Mouse (Mus musculus) right cerebral cortex, postnatal 14 days (tissue): Measurements from ENCODE around the gene Cntn3.
"Not testable (repeated sequence)": the region's sequence is repeated elsewhere in the genome, so short reads cannot be mapped to it uniquely, and the experiment has no call there.

Experiments
- DNase-seq: peaks from one replicate; pipeline ENCODE4 v3.0.0; 2022

The Cntn3 gene

DNA sequence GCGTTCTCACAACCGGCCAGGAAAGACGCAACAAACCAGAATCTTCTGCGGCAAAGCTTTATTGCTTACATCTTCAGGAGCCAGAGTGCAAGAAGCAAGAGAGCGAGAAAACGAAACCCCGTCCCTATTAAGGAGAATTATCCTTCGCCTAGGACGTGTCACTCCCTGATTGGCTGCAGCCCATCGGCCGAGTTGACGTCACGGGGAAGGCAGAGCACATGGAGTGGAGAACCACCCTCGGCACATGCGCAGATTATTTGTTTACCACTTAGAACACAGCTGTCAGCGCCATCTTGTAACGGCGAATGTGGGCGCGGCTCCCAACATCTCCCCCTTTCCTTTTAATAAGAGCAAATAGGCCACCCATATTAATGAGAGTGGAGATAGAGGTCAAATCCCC, at the start of gene Cntn3:
TSS of gene Cntn3 (minus strand) at position 101 of the 400 bp plus-strand sequence.
- not testable (repeated sequence) for DNase-seq

DNA sequence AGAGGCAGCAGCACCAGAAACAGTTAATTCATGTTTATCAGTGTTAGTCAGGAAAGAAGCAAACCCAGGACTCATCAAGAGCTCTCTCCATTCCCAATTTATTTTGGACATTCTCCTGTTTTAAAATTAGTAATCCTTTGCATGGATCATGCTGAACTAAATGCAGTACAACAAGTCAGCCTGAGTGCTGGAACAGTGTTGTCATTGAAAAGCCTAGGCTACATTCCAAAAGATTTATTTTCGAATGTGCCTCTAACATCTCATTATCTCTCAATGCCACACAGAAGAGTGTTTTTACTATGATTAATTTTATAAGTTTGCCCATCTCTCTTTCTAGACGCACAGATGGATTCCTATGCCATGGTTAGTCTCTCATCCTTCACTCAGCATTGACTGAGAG, 27.9 kb upstream of the Cntn3 start:
- DNase-seq, result no peak

DNA sequence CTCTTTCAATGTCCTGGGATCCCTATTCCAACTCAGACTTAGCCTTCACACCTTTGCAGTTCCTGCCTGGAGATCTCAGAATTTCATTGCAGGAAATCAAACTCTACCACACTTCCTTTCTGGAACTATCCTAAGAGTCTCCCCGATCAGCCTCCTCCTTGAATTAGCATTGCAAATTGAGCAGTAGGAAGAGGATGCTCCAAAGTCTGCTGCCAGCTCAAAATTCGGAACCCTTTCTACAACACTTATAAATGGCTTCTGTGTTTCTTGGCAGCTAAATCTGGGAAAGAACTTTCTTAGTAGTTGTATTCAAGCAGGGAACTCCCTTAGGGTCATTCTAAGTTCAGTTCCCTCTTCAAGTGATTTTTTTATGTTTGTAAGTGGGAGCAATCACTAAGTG, 24.9 kb upstream of the Cntn3 start:
- DNase-seq, result no peak

DNA sequence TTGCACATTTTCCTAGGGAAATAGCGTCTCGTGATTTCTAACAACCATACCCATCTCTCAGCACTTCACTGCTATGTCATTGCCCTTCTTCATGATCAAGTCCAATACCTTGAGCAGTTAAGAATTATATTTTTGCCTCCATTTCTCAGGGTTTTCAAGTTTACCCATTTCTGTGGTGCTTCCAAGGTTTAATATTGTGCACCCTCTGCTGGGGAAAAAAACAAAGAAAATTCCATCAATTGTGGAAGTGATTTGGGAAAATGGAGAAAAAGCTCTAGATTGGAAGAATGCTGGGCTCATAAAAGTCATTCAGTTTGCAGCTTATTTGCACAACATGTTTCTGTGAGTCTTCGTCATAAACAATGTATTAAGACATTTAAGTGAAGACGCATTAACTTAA, 17.2 kb upstream of the Cntn3 start:
- no peak for DNase-seq

DNA sequence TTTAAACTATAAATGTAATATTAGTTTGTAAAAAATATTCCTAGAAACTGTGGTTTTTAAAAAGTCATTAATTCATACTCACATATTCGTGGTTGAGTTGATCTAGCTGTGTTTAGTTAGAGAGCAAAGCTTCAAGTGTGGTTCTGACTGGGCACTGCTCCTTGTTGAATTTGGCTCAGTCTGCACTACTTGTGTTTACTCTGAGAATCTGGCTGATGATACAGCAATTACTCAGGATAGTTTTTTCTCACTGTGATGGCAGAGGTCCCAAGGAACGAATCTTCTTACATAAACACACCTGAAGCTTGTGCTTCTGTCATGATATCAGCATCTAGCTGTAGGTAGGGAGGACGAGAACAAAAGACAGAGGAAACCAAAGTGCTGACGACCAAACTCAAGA, 16.4 kb upstream of the Cntn3 start:
- DNase-seq, result no peak

DNA sequence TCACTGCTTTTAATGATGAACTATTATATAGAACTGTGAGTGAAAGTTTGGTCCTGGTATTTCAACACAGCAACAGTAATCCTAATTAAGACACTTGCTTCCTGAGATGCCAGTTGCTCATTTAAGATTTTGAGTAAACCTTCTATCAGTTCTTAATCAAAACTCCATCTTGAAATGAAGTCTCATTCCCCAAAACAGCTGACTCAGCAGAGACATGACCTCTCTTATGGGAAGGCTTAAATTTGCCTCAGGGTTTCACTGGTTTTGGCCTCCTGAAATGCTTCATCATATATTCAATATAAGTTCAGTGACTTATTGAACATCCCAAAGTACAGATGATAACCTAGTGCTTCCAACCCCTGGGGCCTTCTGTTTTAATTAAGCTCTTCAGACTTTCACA, 13.2 kb upstream of the Cntn3 start:
- DNase-seq, result no peak

DNA sequence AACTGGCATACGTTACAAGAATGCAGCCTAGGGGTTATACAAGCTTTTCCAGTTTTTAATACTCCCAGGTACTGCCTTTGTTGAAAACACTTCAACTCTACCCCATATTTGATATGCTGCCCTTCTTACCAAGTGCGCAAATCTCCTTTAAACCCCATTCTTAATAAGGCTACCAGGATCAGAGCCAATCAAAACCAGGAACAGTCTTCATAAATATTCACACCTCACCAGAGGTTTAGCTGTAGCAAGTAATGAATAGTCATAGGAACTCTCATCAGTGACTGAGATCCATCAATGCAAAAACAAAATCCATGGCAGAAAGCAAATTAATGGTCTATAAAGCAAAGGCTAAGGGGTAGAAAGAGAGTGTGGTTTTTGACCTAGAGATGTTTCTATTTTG, 10.7 kb upstream of the Cntn3 start:
- DNase-seq, result no peak

GRCm38 (mm10) chr6:102567496-102567895, 5.4 kb downstream of the Cntn3 start:
- DNase-seq, result no peak

DNA sequence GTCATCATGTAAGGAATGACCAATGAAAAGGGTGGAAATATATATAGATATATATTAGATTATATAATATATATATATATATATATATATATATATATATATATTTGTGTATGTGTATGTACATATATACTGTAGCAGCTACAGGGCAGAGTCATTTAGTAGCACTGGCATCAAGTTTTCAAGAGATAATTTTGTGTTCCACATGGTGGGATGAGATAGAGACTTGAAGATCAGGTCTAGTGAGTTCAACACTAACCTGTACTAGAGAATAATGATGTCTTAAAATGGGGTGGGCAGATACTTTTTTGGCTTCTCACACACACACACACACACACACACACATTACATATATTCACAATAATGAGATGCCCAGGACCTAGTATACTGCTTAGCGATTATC, 7.7 kb downstream of the Cntn3 start:
- no peak for DNase-seq

GRCm38 (mm10) chr6:102564011-102564731, 8.7 kb downstream of the Cntn3 start:
- peak; percentile 72 for DNase-seq

- DNase-seq, result no peak
Observed at GRCm38 (mm10) chr6:102563431-102563830, 9.5 kb downstream of the Cntn3 start.

DNA sequence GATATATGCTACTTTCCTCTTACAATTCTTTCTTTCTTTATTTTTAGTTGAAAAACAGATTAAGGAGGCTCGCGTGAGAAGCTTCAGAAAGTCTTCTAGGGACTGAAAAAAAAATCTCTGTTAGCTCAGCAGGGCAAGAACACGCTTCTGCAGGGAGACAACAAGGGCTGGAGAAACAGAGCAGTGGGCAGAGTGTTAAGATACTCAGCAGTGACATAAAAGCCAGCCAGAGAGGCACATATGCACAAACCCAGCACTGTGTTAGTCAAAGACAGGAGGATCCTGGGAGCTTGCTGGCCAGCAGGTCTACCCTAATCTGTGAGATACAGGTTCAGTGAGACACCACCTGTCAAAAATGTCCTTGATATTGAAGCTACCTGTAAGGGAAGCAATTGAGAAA, 15.4 kb downstream of the Cntn3 start:
- no peak for DNase-seq

DNA sequence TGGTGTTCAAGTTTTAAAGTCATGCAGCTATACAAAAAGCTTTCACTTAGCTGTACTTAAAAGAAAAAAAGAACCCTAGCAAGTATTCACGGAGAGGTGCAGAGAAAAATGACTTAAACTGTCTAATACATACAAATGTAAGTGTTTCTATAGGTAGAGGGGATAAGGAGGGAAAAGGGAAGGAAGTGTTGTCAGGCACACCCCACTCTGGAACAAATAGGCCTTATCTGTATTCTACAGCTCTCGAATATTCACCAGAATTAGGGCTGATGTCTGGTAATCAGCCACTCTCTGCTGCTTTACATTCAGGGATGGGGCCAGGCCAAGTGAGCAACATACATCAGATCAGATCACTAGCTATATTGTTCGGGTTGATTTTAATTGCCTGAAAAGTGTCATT, 16.4 kb downstream of the Cntn3 start:
- no peak for DNase-seq

- no peak for DNase-seq
Observed at GRCm38 (mm10) chr6:102555814-102556437, 17.0 kb downstream of the Cntn3 start.

GRCm38 (mm10) chr6:102555067-102555657, 17.7 kb downstream of the Cntn3 start:
- DNase-seq, result no peak

DNA sequence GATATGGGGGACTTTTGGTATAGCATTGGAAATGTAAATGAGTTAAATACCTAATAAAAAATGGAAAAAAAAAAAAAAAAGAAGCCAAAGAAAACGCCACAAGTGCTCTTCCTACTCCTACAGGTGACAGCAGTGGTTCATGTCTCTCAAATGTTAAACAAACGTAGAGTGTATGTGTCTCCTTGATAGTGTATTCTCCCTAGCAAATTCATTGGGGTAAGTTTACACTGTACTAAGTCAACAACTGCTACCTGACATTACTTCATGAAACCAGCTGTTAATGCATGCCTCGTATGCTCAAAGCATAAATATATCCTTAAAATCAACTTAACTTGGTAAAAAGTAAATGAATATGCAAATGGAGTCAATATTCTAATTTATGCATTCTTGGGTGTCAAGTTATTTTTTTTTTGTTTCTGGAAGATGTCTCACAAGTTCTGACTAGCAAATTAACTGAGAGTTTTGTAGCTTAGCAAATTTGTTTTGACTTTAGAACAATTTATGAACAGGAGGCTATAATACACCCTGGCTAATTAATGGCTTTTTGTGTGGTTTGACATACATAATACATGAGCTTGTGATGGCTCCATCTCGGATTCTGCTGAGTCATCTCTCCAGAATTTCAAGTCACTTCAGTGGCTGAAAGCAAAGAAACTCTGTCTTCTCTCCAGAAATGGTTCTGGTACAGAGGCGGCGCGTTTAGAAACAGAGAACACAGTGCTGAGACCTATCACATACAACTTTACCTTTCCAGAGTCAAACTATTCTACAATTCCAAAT, 31.1 kb downstream of the Cntn3 start:
- no peak for DNase-seq

- DNase-seq, result no peak
Observed at GRCm38 (mm10) chr6:102535599-102535998, 37.3 kb downstream of the Cntn3 start.

- DNase-seq, result no peak
Observed at GRCm38 (mm10) chr6:102523037-102523436, 49.9 kb downstream of the Cntn3 start.

DNA sequence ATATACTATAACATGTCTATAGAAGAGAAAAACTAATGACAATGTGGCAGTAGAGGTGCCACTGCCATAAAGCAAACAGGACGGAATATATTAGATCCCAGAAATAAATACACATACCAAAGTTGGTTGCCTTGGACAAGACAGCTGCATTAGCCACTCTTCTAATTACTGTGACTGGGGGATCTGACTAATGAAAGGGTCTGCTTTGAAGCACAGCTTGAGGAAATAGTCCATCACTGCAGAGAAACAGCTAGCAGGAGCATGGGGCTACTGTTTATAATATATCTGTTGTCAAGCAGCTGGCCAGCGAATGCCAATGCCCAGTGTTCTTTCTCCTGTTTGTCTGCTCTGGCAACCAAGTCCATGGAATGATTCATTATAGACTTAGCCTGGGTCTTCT, 51.9 kb downstream of the Cntn3 start:
- no peak for DNase-seq

DNA sequence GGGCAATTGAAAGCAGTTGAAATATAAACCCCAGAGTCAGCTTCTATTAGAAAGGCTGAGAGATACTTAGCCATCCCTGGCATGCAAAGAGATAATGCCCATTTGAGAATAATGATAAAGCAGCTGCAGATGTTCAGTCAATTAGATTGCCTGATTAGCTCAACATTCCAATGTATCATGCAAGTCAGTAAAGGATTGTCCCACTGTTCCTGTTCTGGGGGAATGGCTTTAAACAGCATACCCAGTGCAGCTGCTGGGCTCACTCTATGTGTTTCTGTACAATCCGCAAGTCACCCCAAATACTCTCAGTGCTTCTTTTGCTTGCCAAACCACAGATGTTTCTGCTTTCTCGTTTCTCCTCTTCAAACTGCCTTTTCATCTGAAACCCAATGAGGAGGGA, 57.7 kb downstream of the Cntn3 start:
- DNase-seq, result no peak

DNA sequence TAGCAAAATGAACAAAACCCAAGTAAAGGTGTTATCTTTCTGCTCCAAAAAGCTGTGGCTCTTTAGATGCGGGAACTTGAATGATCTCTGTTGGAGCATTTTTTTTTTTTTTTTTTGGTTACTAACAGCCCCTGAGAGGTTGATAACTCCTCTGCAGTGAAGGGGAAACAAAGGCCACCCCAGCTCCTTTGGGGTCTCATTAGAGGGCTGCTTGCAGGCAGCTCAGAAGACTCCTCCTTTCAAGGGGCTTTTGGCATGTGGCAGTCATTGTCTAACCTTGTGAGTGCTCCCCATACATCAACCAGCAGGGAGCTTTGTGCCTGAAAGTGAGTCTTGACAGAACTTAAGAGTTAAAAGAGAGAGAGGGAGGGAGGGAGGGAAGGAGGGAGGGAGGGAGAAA, 60.8 kb downstream of the Cntn3 start:
- DNase-seq, result no peak

- DNase-seq, result no peak
Observed at GRCm38 (mm10) chr6:102485509-102485908, 87.4 kb downstream of the Cntn3 start.

DNA sequence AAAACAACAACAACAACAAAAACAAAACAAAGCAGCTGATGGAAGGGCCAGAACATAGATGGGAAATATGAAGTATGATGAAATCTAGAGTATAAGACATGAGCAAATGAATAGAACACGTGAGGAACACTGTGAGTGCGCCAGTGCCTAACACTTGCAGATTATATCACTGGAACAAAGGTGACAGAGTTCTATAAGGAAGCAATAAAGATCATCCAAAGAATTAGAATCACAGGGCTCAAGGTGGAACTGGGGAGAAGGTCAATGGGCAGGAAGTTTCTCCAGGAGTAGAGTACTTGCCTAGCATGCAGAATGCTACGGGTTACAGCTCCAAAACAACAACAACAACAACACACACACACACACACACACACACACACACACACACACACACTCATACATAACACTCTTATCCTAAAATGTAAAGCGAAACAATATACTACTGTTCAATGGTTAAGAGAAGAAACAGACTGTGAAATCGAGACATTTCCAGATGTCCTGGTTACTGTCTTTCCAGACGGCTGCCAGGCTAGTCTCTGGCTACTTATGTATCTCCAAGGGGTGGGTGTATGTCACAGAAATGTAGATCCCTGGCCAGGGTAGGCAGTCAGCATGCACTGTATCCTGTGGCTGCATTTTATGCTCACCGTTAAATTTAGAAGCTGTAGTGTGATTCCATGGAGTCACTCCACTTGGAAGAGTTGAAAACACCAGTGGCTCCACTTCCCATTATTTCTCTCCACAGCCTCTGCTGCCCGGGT, 94.4 kb downstream of the Cntn3 start:
- DNase-seq, result no peak
